Mouse (Mus musculus): ENCODE data around the gene Itsn2. TPM values are rescaled to one million over a fixed set of nuclear protein-coding genes. Genes with fewer than 3 reads are reported as not detected.
"Not testable (repeated sequence)": the region's sequence is repeated elsewhere in the genome, so short reads cannot be mapped to it uniquely, and the experiment has no call there.

Itsn2 gene
- total RNA-seq, 4 experiments from 2014 or later: 84.0 to 104 (median 91.1) TPM

DNA sequence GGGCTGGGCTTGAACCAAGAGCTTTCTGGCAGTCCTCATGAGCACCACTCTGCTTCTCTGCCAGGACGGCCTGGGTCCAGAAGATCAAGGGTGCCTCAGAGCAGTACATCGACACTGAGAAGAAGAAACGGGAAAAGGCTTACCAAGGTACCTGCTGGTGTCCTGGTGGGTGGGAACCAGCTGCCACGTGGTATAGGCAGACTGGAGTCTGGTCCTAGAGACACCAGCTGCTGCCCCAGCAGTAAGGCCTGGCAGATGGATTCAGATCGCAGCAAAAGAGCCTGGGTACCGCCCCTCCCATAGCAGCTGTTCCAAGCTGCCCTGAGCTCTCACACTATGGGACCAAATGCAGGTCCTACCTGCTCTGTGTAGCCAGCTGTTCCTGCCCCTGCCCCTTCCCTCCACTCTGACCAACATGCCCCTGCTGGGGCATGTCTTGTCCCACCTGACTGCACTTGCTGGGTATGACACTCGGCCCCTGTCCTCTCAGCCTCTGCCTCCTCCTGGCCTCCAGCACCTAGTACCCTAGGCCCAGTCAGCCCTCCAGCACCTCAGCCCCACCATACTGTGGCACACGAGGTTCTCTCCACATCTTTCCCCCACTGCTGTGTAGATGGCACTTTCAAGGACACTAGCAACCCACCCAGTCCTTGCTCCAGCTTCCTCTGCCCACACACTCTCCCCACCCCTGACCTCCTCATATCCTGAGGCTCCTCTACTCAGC, 116.6 kb downstream of the Itsn2 start:
- DNase-seq (ENCODE audit: low spot score in 2 of 2): no peak

DNA sequence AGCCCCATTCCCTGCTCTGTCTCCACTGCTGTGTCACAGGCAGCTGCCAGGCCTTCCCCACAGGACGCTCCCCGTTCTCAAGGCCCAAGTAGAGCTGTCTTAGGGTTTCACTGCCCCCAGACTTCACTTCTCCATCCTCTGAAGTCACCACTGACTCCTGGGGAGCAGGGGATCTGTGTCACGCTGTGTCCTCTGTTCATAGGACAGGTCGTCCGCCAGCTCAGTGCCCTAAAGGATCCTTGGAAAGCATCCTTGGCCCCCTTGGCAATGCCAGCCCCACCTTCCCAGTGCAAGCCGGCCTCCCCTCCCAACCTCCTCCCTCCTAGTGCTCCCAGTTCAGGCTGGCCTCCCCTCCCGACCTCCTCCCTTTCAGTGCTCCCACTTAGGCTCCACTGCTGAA, 117.5 kb downstream of the Itsn2 start:
- DNase-seq (ENCODE audit: low spot score in 2 of 2): no peak

DNA sequence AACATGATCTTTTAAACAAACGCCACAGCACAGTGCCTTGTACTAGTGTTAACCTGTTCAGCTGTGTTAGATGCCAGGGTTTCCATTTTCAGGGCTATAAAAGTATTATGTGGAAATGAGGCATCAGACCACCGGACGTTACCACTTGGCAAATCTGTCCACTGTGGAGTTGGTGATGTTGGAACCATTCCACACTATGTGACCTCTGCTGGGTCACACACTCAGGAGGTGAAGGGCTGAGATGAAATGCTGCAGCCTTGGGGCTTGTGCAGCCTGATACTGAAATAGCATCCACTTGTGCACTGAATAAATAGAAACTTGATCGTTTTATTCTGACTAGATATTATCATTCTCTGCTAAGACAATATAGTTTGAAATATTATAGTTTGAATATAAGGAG, 120.9 kb downstream of the Itsn2 start:
- DNase-seq (ENCODE audit: low spot score in 2 of 2): no peak

DNA sequence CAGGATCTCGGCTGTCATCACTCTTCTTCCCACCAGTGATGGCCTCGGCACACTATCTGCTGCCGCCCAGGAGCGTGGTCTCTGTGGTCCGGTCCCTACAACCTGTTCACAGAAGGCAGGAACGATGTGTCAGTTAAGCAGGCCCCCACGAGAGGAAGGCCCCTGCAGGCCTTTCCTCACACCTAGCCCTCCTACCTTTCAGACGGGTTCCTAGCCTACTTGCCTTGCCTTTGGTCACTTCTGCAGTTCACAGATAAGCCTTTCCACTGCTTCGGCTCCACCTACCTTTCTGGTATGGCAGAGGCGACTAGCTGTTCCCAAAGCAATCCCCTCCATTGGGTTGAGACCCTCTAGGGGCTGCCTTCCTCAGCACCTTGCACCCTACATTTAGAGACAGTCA, 123.2 kb downstream of the Itsn2 start:
- no peak for DNase-seq (ENCODE audit: low spot score in 2 of 2)

DNA sequence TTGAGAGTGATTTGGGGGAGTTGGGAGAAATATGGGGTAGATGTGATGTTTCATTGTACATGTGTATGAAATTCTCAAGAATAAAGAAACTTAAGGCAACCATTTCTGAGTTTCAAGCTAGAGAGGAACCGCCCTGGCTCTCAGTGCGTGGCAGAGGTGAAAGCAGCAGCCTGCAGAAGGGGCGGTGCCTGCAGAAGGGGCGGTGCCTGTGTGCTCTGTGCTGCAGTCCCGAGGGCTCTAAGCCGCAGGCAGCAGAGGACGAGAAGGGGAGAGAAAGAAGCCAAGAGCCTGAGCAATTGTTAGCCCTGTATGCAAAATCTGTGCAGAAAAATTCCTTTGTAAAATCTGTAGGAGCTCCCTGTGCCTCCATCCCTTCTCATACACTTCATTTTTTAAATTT, 125.0 kb downstream of the Itsn2 start:
- DNase-seq (ENCODE audit: low spot score in 2 of 2): no peak

DNA sequence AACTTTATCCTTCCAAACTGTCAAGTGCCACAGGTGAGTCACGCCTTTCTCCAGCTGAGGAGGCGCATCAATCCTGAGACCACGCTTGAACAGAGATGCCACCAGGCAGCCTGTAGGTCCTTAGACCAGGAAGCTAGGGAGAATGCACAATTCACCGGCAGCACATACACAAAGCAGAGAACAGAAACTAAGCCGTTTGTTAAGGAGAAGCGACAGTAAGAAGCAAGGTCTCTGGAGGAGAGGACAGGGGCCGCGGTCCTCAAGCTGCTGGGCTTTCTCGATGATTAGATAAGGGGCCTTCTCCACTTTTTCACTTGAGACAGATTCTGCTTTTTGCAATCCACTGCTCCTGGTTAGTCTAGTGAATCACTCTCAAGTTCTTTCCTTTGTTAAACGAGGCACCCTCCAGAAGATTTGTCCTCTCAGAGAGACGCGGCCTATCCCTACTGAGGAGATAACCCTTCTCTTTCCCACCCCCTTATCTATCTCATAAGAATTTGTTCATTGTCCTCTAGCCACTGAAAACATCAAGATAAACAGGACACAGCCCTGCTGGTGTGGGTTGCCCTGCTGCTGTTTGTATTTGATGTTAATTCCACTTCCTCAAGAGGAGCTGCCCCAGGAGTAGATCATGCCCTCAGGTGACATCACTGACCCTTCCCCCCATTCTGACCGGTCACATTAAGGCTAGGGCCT, 126.8 kb downstream of the Itsn2 start:
- no peak for DNase-seq (ENCODE audit: low spot score in 2 of 2)

DNA sequence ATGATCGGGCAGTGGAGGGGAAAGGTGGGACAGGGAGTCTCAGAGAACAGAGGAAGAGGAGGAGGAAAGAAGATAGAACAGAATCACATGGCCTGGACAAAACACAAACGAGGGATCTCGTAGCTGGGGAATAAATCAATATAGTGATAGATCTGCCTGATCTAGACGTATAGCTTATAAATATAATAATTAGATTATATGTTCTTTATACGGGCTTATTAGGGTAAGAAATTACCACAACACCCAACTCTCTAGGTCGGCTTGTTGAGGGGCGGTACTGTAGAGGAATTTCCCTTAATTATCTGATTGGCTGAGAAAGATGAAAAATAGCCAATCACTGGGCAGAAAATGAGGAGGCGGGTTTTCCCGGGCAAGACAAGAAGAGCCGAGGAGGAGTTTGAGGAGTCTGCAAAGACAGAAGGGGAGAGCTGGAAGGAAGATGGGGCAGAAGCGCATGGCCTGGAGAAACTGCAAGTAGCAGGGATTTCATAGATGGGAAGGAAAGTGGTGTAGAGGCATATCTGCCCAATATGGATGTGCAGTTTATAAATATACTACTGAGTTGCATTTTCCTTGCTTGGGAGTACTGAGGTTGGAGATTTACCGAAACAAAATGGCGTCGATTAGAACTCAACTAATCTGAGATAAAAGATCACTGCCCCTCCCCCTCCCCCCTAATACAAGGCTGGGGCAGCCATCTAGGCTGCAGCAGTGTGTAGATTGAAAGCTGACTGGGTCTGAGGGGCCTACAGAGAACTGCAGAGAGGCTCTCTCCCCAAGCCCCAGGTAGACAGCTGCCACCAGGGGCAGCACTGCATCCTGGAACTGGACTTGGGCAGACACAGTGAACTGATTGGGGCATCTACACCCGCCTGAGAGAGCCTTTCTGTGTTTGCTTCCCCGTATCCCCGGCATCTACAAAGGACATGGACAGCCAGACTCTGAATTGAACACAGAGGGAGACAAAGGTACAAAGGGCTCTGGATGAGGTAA, 127.6 kb downstream of the Itsn2 start:
- no peak for DNase-seq (ENCODE audit: low spot score in 2 of 2)

DNA sequence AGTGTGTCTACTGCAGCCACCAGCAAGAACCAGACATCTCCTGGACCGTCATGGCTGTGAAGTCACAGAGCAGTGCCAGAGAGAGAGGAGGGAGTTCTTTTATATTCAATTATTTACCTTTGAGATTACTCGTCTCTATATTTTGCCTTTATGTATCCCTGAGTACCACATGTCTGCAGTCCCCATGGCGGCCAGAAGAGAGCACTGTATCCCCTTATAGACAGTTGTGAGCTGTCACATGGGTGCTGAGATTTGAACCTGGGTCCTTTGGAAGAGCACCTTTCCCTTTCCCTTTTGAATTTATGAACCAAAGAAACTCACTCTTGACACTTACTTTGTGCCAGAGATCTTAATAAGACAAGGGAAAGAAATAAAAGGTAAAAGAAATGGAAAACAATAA, 136.7 kb downstream of the Itsn2 start:
- no peak for DNase-seq (ENCODE audit: low spot score in 2 of 2)

DNA sequence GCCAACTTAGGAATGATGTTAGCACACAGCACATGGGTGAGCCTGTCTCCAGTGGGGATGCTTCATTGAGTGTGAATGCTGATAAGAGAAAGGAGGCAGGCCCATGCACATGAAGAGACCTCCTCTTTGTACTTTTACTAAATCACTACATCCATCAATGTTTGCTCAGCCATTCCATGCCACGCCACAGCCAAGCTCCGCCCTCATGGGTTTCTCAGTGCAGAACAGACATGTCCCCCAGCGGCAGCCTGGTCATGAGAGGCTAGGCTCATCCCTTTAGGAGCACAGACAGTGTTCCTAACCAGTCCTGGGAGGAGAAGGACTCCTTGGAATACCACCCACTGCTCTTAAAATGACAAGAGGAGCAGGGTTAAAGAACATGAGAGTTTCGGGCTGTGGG, 139.2 kb downstream of the Itsn2 start:
- no peak for DNase-seq (ENCODE audit: low spot score in 2 of 2)

DNA sequence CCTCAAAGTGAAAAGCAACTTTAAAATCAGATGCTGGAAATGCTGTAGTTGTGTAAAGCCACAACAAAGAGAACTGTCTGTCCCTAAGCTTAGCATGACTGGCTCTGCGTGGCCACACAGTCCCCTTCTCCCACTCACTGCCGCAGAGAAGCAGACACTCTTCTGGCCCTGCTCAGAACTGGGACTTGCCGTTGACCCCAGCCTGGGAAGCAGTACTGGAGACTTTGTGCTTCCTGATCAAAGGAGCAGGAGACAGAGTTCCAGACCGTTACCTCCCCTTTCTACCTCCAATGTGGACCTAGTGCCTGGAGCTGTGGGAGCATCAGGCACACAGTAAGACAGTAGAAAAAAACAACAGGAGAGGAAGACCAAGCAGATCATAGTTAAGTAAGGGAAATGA, 139.9 kb downstream of the Itsn2 start:
- no peak for DNase-seq (ENCODE audit: low spot score in 2 of 2)

DNA sequence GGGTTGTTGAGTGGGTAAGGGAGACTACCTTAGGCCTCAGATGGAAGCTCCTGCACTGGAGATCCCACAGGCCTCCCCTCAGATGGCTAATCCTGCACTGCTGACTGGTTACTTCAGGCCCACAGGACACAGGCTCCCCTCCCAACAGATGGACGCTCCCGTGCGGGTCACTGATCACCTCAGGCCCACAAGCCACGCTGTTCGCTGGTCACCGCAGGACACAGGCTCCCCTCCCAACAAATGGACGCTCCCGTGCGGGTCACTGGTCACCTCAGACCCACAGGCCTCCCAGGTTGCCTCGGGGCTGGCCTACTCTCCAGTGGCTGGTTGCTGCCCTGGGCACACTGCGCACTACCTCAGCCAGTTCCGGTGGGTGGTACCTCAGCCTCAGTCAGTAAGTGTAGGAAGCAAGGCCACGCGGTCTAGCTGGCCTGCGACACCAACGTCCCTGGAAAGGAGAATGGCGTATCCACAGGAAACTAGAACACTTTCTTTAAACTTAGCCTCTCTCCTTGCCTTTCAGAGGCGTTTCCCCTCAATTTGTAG, 145.7 kb downstream of the Itsn2 start, which contains the start of gene Fam228a:
Gene Fam228a (minus strand): TSS at position 400 of the 546 bp plus-strand sequence.
- DNase-seq (ENCODE audit: low spot score in 2 of 2): no peak

DNA sequence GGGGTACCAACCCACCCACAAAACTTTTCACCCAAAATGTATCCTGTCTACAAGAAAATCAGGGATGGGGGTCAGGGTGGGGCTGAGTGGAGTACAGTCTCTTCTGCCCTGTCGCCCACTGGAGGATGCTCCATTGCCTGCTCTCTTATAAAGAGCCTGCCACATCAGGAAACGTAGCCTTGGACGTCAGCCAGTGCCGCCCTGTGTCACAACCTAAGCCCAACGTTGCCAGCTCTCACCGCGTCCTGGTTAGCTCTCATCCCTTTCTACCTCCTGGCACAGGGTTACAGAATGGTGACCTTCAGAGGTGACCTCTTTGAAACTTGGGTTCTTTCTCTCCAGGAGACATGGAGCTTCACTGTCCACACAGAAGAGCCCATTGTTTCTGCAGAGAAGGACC, 148.4 kb downstream of the Itsn2 start:
- DNase-seq (ENCODE audit: low spot score in 2 of 2): no peak

DNA sequence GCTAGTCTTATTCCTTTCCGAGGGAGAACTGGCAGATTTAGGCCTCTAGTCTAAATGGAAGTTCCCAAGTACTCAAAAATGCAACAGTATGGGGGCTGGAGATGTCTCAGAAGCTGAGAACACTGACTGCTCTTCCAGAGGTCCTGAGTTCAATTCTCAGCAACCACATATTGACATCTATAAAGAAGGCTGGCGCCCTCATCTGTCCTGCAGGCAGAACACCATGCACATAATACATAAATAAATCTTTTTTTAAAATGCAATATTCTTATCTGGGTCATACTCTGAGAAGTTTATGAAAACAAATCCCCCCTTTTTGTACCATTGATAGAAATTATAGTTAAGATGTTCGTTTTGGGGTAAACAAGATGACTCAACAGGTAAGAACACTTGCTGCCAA, 149.7 kb downstream of the Itsn2 start:
- DNase-seq (ENCODE audit: low spot score in 2 of 2): no peak

DNA sequence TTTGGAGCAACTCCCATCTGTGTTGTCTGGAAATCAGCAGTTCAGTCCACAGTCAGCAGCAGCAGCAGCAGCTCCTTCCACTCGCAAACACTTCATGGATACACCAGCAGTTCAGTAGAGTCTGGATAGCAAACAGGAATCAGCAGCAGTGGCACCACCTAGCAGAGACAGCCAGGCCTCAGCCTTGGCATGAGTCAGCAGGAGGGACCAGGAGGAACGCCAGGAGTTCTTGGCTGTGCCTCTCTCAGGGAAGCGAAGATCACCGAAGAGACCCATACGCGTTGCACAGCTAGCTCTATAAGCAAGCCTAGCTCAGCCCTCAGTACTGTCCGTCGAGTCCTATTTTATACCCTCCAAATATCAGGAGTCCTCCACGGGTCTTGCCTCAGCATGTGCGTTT, 152.0 kb downstream of the Itsn2 start:
- DNase-seq (ENCODE audit: low spot score in 2 of 2): no peak

DNA sequence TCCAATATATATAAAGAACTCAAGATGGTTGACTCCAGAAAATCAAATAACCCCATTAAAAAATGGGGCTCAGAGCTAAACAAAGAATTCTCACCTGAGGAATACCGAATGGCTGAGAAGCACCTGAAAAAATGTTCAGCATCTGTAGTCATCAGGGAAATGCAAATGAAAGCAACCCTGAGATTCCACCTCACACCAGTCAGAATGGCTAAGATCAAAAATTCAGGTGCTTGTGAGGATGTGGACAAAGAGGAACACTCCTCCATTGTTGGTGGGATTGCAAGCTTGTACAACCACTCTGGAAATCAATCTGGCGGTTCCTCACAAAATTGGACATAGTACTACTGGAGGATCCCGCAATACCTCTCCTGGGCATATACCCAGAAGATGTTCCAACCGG, 162.0 kb downstream of the Itsn2 start:
- not testable (repeated sequence) for DNase-seq (ENCODE audit: low spot score in 2 of 2)

DNA sequence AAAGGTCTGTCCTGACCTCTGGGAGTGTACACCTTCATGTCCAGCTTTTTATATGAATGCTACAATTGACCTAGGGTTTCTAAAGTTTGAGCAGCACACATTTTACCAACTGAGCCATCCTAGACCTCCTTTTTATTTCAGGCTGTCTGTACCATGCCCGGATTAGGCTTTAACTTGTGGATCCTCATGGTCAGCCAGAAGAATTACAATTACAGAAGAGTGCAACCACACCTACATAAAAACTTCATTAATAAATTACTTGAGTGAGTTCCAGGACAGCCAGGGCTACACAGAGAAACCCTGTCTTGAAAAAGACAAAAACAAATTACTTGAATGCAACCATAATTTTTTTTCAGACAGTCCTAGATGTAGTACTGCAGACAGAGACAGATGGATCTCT, 164.6 kb downstream of the Itsn2 start:
- DNase-seq (ENCODE audit: low spot score in 2 of 2): no peak

Other genes with a start within 250 kb of the Itsn2 start
- 100 to 1,000 TPM; 116 to 149 (median 137) TPM for gene Ncoa1, start 115.5 kb upstream of the Itsn2 start, total RNA-seq (2022)
- not detected for gene Gm3625, start 289 bp downstream of the Itsn2 start, total RNA-seq (2022)
- gene Fam228a, start 145.8 kb downstream of the Itsn2 start, total RNA-seq (2022): 1 to 10 TPM; 1.6 to 3.9 (median 3.5) TPM
- gene Pfn4, start 176.4 kb downstream of the Itsn2 start, total RNA-seq (2022): 10 to 100 TPM in 3 of 4 experiments, 1 to 10 TPM in 1; 9.4 to 14.5 (median 11.7) TPM
- gene Fam228b, start 176.6 kb downstream of the Itsn2 start, total RNA-seq (2022): 10 to 100 TPM; 19.2 to 30.0 (median 27.3) TPM
- gene Sf3b6, start 224.9 kb downstream of the Itsn2 start, total RNA-seq (2022): 10 to 100 TPM; 87.5 to 98.6 (median 93.4) TPM
- gene Fkbp1b, start 249.0 kb downstream of the Itsn2 start, total RNA-seq (2022): 10 to 100 TPM; 34.3 to 50.6 (median 43.9) TPM